Mouse (Mus musculus) MN1 (cell line): ENCODE data around the gene Yrdc.

ENCODE experiments used
- DNase-seq: peaks from one replicate; pipeline ENCODE4 v3.0.0-alpha.2; 2016; ENCODE audit warnings: low spot score

Gene Yrdc

DNA sequence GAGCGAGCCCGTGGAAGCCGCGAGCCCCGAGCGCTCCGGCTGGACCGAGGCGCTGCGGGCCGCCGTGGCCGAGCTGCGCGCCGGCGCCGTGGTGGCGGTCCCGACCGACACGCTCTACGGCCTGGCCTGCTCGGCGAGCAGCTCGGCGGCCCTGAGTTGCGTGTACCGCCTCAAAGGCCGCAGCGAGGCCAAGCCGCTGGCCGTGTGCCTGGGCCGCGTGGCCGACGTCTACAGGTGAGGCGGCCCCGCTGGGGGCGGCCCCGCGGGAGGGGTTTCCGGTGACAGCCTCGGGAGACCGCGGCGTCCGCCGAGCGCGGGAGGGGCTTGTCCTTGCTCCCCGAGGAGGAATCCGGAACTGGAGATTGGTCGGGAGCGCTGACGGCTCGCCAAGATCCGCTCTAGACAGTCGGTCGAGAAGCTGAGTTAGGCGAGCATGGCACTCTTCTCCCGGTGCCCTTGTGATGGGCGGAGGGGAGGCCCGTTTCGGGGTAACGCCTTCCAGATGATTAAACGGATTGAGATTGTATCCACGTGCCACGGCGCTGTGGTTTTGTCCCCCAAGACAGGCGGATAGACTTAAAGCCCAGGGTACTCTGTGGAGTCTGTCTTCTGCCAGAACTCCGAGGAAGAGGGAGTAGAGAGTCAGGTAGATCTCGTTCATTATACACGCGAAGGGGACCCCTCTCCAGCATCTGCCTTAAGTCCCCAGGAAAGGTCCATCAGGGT lies 617 bp downstream of the Yrdc start, which contains the start of gene 1110065P20Rik:
Gene 1110065P20Rik, minus strand, starts transcription at position 264 of the 726 bp plus-strand sequence.
- DNase-seq, result peak; percentile 73

DNA sequence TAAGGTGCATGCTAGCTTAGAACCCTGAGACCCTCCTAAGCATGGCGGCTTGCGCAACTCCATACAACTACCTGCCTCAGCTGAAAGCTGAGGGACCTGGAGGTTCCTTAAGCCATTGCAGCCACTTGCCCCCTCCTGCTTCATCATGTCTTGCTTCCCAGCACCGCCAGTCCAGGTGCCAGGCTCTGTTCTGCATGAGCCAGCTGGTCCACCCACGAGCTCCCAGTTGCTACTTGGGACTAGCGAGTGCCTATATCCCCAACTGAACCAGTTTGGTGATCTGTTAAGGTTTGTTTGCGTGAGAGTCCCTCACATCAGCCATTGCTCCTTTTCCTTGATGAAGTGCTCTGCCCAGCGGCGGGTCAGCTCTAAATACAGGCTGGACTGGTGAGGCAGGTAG lies 5.8 kb downstream of the Yrdc start:
- no peak for DNase-seq

DNA sequence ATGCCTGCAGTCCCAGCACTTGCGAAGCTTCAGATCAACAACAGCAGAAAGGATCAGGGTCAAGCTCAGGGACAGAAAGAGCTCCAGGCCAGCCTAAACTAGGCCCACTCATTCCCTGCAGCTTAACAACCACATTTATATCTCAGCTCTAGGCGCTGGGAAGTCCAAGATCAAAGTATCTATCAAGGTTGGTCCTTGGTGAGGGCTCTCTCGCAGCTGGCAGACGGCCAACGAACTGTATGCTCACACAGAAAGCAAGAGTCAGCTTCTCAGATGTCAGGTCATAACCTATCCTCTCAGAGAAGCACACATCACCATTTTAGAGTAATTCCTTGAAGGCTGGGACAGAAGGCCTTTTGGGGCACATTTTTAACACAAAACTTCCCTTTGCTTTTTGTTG lies 7.9 kb downstream of the Yrdc start:
- DNase-seq, result peak; percentile 54

DNA sequence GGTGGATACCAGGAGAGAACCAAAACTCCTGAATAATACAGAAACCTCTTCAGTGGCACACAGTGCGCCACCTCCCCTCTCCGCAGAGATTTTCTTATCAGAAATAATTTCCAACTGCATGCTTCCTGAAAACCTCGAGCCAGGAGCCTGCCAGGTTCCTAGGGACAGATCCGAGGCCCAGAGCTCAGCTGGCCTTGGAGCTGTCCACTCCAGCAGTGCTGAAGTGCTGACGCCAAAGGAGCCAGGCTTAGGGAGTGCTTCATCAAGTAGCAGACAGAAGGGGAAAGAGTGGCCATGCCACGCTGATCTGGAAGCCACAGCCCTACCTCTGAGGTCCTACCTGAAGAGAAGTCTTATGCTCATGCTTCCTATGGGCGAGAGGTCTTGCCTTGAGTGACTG lies 10.0 kb downstream of the Yrdc start:
- DNase-seq, result no peak

DNA sequence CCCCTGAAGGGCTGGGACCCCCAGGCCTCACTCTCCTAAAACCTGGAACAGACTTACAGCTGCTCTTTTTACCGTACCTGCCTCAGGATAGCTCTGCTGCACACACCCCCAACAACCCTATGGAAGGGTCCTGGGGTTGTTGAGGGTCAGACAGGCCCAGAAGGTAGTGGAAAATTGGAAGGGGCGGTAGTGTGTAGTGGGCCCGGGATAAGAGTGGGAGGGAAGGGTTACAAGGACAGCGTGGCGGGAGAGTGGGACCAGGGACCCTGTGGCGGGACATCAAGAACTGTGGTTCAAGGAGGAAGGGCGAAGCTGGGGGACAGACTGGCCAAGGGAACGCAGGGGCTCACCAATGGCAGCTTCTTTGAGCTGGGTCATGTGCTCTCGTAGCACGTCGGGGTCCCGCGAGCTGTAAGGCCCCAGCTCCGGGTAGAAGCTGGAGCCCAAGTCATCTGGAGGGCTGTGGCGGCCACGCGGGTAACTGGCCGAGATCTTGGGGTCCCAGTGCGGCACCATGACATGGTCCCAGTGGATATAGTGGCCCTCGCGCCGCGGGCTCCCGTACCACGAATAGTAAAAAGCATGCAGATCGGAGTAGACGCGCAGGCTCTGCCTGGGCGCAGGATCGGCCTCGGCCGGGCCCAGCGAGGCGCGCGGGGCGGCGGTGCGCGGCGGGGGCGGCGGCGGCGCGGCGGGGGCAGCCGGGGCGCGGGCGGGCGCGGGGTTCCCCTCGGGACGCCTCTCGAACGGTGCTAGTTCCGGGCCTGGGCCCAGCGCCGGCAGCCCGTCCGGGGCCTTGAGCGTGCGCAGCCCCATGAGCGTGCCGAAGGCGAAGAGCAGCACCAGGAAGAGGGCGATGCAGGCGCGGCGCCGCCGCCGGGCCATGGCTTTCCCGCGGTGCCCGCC lies 11.1 kb downstream of the Yrdc start, which contains the start of gene Maneal:
Gene Maneal, minus strand, starts transcription at position 889 of the 906 bp plus-strand sequence.
- peak; percentile 36 for DNase-seq

DNA sequence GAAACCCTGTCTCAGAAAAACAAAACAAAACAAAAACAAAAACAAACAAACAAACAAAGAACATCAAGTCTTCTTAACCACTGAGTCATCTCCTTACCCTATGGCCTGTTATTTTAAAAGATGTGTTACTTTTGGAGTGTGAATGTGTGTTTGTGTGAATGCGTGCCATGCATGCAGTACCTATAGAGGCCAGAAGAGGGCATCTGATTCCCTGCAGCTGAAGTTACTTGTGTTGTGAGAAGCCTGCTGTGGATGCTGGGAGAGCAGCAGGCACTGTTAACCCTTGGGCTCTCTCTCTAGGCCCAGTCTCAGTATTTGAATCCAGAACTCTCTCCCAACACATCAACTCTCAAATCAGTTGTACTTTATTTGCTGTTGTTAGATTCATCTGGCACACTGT lies 22.2 kb downstream of the Yrdc start:
- DNase-seq, result no peak

DNA sequence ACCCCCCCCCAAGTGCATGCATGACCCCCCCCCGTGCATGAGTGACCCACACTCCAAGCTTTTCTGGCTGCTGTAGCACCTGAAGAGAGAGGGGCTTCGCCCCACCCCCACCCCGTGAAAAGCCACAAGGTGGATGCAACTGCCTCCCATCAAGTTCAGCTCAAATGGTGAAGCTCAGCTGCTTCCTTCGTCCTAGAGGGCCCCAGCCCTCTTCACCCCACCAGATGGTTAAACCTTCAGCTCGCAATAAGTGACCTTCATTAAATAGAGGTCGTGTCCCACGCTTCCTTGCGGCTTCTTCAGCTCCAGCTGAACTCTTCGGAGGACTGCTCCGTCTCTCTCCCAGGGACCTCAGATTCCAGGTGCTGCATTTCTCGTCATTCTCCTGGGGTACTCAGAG lies 30.1 kb downstream of the Yrdc start, which contains the start of gene Epha10:
Gene Epha10, plus strand, starts transcription at position 301 of the 400 bp plus-strand sequence.
- peak; percentile 19 for DNase-seq

DNA sequence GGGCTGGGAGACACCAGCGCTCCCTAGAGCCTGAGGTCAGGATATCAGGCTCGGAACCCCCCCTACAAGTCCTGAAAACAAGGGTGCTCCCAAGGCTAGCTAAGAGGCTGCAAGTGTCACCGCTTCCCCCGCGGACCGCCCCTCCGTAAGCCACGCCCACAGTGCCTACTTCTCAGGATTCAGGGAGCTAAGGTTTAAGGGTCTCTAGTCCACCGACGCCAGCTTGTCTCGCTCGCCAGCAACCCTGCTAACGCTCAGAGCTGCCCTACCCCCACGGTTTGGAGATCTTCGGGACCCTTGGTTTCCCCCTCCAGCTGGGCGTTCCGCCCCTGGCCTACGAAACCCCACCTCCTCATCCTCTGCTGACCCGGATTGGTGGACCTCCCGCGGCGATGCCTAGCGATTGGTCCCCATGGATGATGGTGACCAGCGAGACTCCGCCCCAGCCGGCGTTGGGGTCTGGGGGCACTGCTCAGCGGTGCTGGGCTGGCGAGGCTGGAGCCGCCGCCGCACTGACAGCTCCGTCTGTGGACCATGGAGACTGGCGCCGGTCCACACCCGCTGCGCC lies 30.9 kb downstream of the Yrdc start:
- DNase-seq, result peak; percentile 81

DNA sequence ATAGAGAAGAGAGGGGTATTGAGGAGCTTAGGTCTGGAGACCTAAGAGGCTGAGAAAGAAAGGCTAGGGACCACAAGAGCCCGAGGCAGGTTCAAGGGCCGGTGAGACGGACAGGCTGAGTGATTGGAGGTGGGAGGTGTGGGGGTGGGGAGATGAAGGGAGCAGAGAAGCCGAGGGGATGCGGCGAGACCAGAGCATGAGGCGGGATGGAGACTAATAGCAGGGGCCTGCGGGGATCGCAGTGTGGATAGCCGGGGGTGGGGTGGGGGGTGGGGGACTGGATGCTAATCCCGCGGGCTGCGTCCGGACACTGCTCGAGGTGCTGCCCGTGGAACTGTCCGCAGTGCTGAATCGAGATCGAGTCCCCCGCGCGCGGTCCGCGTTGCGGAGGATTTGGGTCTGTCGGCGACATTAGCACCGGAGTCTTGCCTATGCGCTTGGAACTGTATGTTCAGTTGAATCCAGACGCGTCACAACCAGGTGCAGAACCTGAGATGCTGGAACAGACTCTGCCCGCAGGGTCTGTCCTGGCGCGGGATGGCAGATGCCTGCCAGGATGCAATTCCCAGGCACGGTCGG lies 31.8 kb downstream of the Yrdc start:
- DNase-seq, result peak; percentile 44

DNA sequence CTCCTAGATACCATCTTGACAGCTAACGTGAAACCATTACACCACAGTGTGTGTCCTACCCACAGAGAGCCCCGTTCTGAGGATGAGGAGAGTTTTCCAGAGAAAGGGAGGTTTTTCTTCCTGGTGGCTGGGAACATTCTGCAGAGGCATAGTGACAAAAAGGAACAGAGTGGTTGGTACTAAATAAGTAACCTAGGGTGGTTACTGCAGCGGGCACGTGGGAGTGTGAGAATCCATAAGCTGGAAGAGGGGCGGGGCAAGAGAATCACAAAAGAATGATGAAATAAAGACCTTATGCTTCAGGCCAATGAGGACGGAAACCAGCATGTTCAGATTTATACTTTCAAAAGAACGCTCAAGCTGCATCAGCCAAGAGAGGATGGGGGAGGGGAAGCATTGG lies 38.2 kb downstream of the Yrdc start:
- DNase-seq, result no peak

DNA sequence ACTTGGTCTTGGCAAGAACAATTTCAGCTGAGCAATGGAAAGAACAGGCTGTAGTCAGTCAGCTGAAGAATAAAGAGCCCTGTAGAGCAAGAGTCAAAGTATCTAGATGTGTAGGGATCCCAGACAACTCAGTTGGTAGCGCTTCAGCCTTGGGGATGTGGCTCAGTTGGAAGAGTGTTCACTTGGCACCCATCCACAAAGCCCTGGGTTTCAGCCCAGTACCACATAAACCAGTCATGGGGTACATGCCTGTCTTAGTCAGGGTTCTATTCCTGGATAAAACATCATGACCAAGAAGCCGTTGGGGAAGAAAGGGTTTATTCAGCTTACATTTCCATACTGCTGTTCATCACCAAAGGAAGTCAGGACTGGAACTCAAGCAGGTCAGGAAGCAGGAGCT lies 39.5 kb downstream of the Yrdc start:
- DNase-seq, result no peak

DNA sequence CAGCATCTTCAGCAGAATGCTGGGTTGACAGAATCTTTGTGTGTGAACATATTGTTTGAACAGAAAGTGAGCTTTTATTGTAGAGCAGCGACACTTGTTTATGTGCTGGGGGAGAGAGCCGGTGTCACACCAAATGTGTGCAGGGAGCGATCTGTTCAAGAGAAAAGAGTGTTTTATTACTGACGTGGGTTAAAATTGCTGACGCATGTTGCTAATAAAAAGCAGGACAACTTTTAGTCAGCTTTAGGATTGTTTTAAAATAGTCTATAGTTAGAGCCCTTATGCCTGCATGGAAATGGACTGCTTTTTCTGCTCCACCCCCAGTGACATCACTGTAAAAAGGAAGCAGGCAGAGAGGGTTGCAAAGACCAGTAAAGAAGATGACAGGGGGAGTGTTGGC lies 40.4 kb downstream of the Yrdc start:
- DNase-seq, result no peak

DNA sequence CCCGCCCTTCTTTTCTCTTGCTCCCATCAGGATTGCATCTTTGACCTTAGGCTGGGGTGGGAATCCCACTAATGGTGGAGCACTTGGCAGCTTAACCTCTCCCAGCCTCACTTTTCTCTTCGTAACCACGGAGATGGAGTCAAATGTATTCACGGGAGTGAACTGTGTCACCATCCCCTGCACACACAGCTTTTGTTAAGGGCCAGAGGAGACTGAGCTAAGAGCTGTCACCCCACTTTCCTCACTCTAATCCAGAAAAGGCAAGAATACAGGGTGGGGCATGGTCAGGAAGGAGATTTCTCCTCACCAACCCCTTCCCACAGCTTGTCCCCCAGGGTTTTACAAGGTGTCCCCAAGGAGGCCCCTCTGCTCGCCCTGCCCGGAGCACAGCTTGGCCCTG lies 43.3 kb downstream of the Yrdc start:
- no peak for DNase-seq

DNA sequence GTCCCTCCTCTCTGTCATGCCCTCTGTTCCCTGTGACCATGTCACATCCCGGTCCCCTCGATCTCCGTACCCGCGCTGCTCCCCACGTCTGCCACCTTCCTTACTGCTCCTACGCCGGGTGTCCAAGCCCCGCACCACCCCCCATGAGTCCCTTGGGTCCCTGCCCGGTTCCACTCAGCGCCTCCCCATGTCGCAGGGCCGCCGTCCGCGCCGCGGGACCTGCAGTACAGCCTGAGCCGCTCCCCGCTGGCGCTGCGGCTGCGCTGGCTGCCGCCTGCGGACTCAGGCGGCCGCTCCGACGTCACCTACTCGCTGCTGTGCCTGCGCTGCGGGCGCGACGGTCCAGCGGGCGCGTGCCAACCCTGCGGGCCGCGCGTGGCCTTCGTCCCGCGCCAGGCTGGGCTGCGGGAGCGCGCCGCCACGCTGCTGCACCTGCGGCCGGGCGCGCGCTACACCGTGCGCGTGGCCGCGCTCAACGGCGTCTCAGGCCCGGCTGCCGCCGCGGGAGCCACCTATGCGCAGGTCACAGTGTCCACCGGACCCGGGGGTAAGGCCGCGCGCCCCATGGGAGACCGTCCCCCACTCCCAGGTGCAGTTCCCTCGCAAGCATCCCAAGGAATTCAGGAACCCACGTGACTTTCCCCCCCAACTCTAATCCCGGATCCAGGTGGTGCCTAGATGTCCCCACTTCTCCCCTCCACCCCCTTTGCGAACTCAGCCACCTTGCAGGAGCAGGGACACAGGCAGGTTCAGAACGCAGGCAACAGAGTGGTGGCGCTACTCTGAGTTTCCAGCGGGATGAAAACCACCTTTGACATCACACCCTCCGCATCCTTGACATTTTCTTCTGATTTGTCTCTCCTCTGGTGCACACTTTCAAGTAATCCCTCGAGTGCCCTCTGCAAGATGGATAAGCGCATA lies 44.3 kb downstream of the Yrdc start:
- DNase-seq, result peak; percentile 22

DNA sequence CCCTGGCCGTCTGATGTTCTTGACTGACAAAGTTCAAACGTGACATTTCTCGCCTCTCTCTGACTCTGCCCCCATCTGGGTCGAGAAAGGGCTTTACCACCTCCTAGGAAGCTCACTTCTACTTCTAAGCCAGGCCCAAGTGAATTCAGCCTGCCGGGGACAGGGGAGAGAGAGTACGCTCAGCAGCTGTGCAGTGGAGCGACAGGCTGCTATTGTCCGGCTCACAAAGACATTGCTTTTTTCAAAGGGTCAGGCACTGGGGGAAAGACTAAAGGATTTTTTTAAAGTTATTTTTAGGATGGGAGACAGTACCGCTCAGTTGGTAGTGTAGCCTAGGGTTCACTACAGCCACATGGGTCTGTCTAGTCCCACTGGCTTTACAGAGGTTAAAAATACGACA lies 47.9 kb downstream of the Yrdc start:
- DNase-seq, result no peak

DNA sequence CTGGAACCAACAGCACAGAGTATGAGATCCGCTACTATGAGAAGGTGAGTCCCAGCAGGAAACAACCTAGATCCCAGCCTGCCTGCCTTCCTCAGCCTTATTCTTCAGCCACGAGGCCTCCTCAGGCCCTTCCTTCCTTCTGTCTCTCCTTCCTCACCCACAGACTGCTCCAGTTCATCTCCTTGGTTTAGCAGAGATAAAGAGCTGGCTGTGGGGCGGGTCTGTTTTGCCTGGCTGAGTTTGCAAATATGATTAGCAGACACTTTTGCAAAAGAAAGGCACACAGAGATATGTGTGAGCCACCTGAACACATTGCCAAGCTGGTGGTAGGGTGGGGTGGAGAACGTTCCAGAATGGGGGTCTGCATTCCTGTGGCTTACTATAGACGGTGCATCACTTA lies 49.4 kb downstream of the Yrdc start:
- no peak for DNase-seq
